Mouse (Mus musculus) kidney, postnatal 0 days (tissue): ENCODE measurements around the gene Hist1h2ab. TPM values are rescaled to one million over a fixed set of nuclear protein-coding genes. Genes with fewer than 3 reads are reported as not detected.
A peak's percentile ranks its signal among the peaks of the same experiment; 100 is the strongest.

Source experiments
- ATAC-seq: fragments of 200-750 bp; cut with Nextera tagmentation; replicated peaks from 2 replicates; pipeline ENCODE4 v1.8.0; 2017; ENCODE audit warnings: low read depth, moderate number of reproducible peaks, moderate TSS enrichment, moderate library complexity; ENCODE audit not compliant: low FRiP score
- DNase-seq: peaks from one replicate; pipeline ENCODE4 v3.0.0-alpha.2; 2016; ENCODE audit warnings: low spot score
- H3K27ac ChIP-seq: fragments of 300-500 bp; sonication (generic); 2 replicates; pipeline ENCODE4 v1.5.1; 2014; ENCODE audit warnings: mild to moderate bottlenecking
- H3K27me3 ChIP-seq: fragments of 300-500 bp; sonication (generic); 2 replicates; pipeline ENCODE4 v1.6.1; 2014; ENCODE audit warnings: low read length, mixed read lengths; ENCODE audit not compliant: insufficient read depth
- H3K36me3 ChIP-seq: fragments of 300-500 bp; sonication (generic); 2 replicates; pipeline ENCODE4 v1.6.1; 2014; ENCODE audit warnings: low read length, mixed read lengths; ENCODE audit not compliant: insufficient read depth
- H3K4me1 ChIP-seq: fragments of 300-500 bp; sonication (generic); replicated peaks from 2 replicates; pipeline ENCODE4 v1.6.1; 2014; ENCODE audit warnings: antibody characterized with exemption, low read length, mixed read lengths; ENCODE audit not compliant: insufficient read depth
- H3K4me2 ChIP-seq: fragments of 300-500 bp; sonication (generic); 2 replicates; pipeline ENCODE4 v1.6.1; 2014; ENCODE audit warnings: mild to moderate bottlenecking, low read length, moderate library complexity, mixed read lengths
- H3K4me3 ChIP-seq: fragments of 300-500 bp; sonication (generic); replicated peaks from 2 replicates; pipeline ENCODE4 v1.5.1; 2014; ENCODE audit warnings: low read depth, low read length
- H3K9ac ChIP-seq: fragments of 300-500 bp; sonication (generic); 2 replicates; pipeline ENCODE4 v1.6.1; 2014; ENCODE audit warnings: low read depth, low read length
- H3K9me3 ChIP-seq: fragments of 300-500 bp; sonication (generic); replicated peaks from 2 replicates; pipeline ENCODE4 v1.6.1; 2016; ENCODE audit warnings: low read length, inconsistent platforms, mixed read lengths
- CTCF ChIP-seq: IDR thresholded peaks from 2 replicates; pipeline ENCODE4 v1.5.1; 2016; ENCODE audit warnings: antibody characterized with exemption, low read depth, mild to moderate bottlenecking, moderate library complexity
- WGBS: fragments of 180-500 bp; shearing (Covaris S2); extraction: QIAGEN DNeasy Blood & Tissue Kit; methylation state at CpG from one replicate; pipeline ENCODE4 v1.1.7; 2014; 5-methylcytosine and 5-hydroxymethylcytosine counted together
- polyA plus RNA-seq: library from polyadenylated mRNA; unstranded; fragments of >200 nt; fragmentation: Nextera tagmentation; extraction: Ambion mirVana; gene quantifications from 2 replicates; pipeline ENCODE4 v1.2.1, GENCODE M21; 2015

Hist1h2ab gene
- polyA plus RNA-seq, 1 experiment from 2014 or later: 26.6 TPM

- H3K9ac ChIP-seq: no peak overlapping the region
- H3K36me3 ChIP-seq: no peaks in the 10 kb centered on the region
- no peak for TF ChIP-seq CTCF
- no peaks in the 10 kb centered on the region for H3K27me3 ChIP-seq
- no peaks in the 10 kb centered on the region for H3K9me3 ChIP-seq
- H3K4me1 ChIP-seq: no peaks in the 10 kb centered on the region
- no peak overlapping the region for H3K4me2 ChIP-seq
- WGBS: 73% methylated on average over 4 of the region's 4 CpGs
- no peak for DNase-seq
- H3K4me3 ChIP-seq: no peak overlapping the region
- no peak overlapping the region for H3K27ac ChIP-seq
- ATAC-seq: no peak
Measured at GRCm38 (mm10) chr13:23724239-23724638, 26.7 kb upstream of the Hist1h2ab start.

GRCm38 (mm10) chr13:23725213-23725612 is 25.7 kb upstream of the Hist1h2ab start:
- WGBS: 60% methylated on average over 1 of the region's 1 CpGs
- no peaks in the 10 kb centered on the region for H3K4me1 ChIP-seq
- DNase-seq: no peak

GRCm38 (mm10) chr13:23728472-23729191 is 22.3 kb upstream of the Hist1h2ab start:
- Histone ChIP-seq H3K4me2 (no peak overlapping the region), H3K27me3 (no peaks in the 10 kb centered on the region), H3K9ac (no peak overlapping the region), H3K4me3 (no peak overlapping the region), H3K4me1 (no peaks in the 10 kb centered on the region), H3K36me3 (no peaks in the 10 kb centered on the region), H3K9me3 (no peaks in the 10 kb centered on the region), H3K27ac (no peak overlapping the region)
- DNase-seq (no peak), ATAC-seq (no peak)
- 92% methylated on average over 18 of the region's 18 CpGs for WGBS
- no peak for TF ChIP-seq CTCF

More at GRCm38 (mm10) chr13:23725213-23725612, 25.7 kb upstream of the Hist1h2ab start:
- H3K27ac ChIP-seq: no peak overlapping the region
- H3K9ac ChIP-seq: no peak overlapping the region
- no peak overlapping the region for H3K4me3 ChIP-seq
- H3K27me3 ChIP-seq: no peaks in the 10 kb centered on the region
- no peaks in the 10 kb centered on the region for H3K36me3 ChIP-seq
- H3K9me3 ChIP-seq: no peaks in the 10 kb centered on the region
- TF ChIP-seq CTCF: no peak
- ATAC-seq: no peak
- no peak overlapping the region for H3K4me2 ChIP-seq

- no peak overlapping the region for H3K4me3 ChIP-seq
- no peak for ATAC-seq
Measured at GRCm38 (mm10) chr13:23729192-23729525, 21.8 kb upstream of the Hist1h2ab start.

GRCm38 (mm10) chr13:23729706-23730105 is 21.2 kb upstream of the Hist1h2ab start:
- Histone ChIP-seq H3K9ac (no peak overlapping the region), H3K4me2 (no peak overlapping the region), H3K27ac (no peak overlapping the region), H3K27me3 (no peaks in the 10 kb centered on the region), H3K4me1 (no peaks in the 10 kb centered on the region), H3K4me3 (no peak overlapping the region), H3K9me3 (no peaks in the 10 kb centered on the region), H3K36me3 (no peaks in the 10 kb centered on the region)
- WGBS: 95% methylated on average over 5 of the region's 5 CpGs
- ATAC-seq (no peak), DNase-seq (no peak)
- no peak for TF ChIP-seq CTCF

More at GRCm38 (mm10) chr13:23729192-23729525, 21.8 kb upstream of the Hist1h2ab start:
- H3K27ac ChIP-seq: no peak overlapping the region
- H3K9ac ChIP-seq: no peak overlapping the region
- no peaks in the 10 kb centered on the region for H3K36me3 ChIP-seq
- 91% methylated on average over 9 of the region's 9 CpGs for WGBS
- no peaks in the 10 kb centered on the region for H3K9me3 ChIP-seq
- H3K27me3 ChIP-seq: no peaks in the 10 kb centered on the region
- H3K4me1 ChIP-seq: no peaks in the 10 kb centered on the region
- TF ChIP-seq CTCF: no peak
- no peak for DNase-seq
- H3K4me2 ChIP-seq: no peak overlapping the region

- H3K4me1 ChIP-seq: no peaks in the 10 kb centered on the region
- no peak overlapping the region for H3K27ac ChIP-seq
- WGBS: 22% methylated on average over 8 of the region's 8 CpGs
- peak; percentile 79 for ATAC-seq
- no peak for TF ChIP-seq CTCF
- no peak overlapping the region for H3K9ac ChIP-seq
- H3K4me2 ChIP-seq: no peak overlapping the region
- no peak overlapping the region for H3K4me3 ChIP-seq
- no peaks in the 10 kb centered on the region for H3K36me3 ChIP-seq
- DNase-seq: peak; percentile 73
- H3K9me3 ChIP-seq: no peaks in the 10 kb centered on the region
- no peaks in the 10 kb centered on the region for H3K27me3 ChIP-seq
Measured at GRCm38 (mm10) chr13:23730479-23730878, 20.4 kb upstream of the Hist1h2ab start.
